Mouse (Mus musculus) neural tube, embryonic 15.5 days (tissue): ENCODE measurements around the gene Tspan32. TPM values are rescaled to one million over a fixed set of nuclear protein-coding genes. Genes with fewer than 3 reads are reported as not detected.

Source experiments
- ATAC-seq: fragments of 200-750 bp; cut with Nextera tagmentation; 2 replicates; pipeline ENCODE4 v1.8.0; 2017; ENCODE audit warnings: mild to moderate bottlenecking, moderate TSS enrichment, moderate library complexity; ENCODE audit not compliant: low FRiP score
- H3K27ac ChIP-seq: fragments of 300-500 bp; sonication (generic); replicated peaks from 2 replicates; pipeline ENCODE4 v1.5.1; 2015; ENCODE audit warnings: mild to moderate bottlenecking, inconsistent platforms
- H3K27me3 ChIP-seq: fragments of 300-500 bp; sonication (generic); replicated peaks from 2 replicates; pipeline ENCODE4 v1.6.1; 2015; ENCODE audit warnings: inconsistent platforms
- H3K36me3 ChIP-seq: fragments of 300-500 bp; sonication (generic); 2 replicates; pipeline ENCODE4 v1.6.1; 2015; ENCODE audit warnings: inconsistent platforms
- H3K4me1 ChIP-seq: fragments of 300-500 bp; sonication (generic); 2 replicates; pipeline ENCODE4 v1.6.1; 2015; ENCODE audit warnings: inconsistent platforms
- H3K4me2 ChIP-seq: fragments of 300-500 bp; sonication (generic); 2 replicates; pipeline ENCODE4 v1.6.1; 2015; ENCODE audit warnings: inconsistent platforms, mild to moderate bottlenecking, moderate library complexity
- H3K4me3 ChIP-seq: fragments of 300-500 bp; sonication (generic); replicated peaks from 2 replicates; pipeline ENCODE4 v1.5.1; 2015; ENCODE audit warnings: mild to moderate bottlenecking, inconsistent platforms
- H3K9ac ChIP-seq: fragments of 300-500 bp; sonication (generic); replicated peaks from 2 replicates; pipeline ENCODE4 v1.6.1; 2015; ENCODE audit warnings: mild to moderate bottlenecking, inconsistent platforms
- H3K9me3 ChIP-seq: fragments of 300-500 bp; sonication (generic); replicated peaks from 2 replicates; pipeline ENCODE4 v1.6.1; 2016; ENCODE audit warnings: inconsistent platforms
- WGBS: fragments of 180-500 bp; shearing (Covaris S2); methylation state at CpG from one replicate; pipeline ENCODE4 v1.1.7; 2015; ENCODE audit warnings: mixed read lengths; 5-methylcytosine and 5-hydroxymethylcytosine counted together
- polyA plus RNA-seq: library from polyadenylated mRNA; unstranded; fragments of >200 nt; fragmentation: Nextera tagmentation; extraction: Ambion mirVana; gene quantifications from 2 replicates; pipeline ENCODE4 v1.2.1, GENCODE M21; 2015

Tspan32 gene
- polyA plus RNA-seq, 1 experiment from 2014 or later, result 0.51 TPM

GRCm38 (mm10) chr7:143059202-143059870 is 54.5 kb downstream of the Tspan32 start:
- no peak for ATAC-seq
- no peaks in the 10 kb centered on the region for H3K9me3 ChIP-seq
- H3K27ac ChIP-seq, result peak overlapping the region; percentile 54
- H3K36me3 ChIP-seq, result peaks cover 25% of the 10 kb centered on the region
- H3K27me3 ChIP-seq, result no peaks in the 10 kb centered on the region
- no peak overlapping the region for H3K9ac ChIP-seq
- WGBS, result 75% methylated on average over 5 of the region's 5 CpGs
- no peak overlapping the region for H3K4me3 ChIP-seq
- H3K4me1 ChIP-seq, result peaks cover 73% of the 10 kb centered on the region
- H3K4me2 ChIP-seq, result peak overlapping the region; percentile 1; the same call in 1 of the 2 replicates

GRCm38 (mm10) chr7:143062704-143063103 is 57.9 kb downstream of the Tspan32 start:
- Histone ChIP-seq H3K9me3 (no peaks in the 10 kb centered on the region), H3K27me3 (no peaks in the 10 kb centered on the region), H3K36me3 (peaks cover 58% of the 10 kb centered on the region), H3K9ac (no peak overlapping the region), H3K4me3 (no peak overlapping the region), H3K27ac (no peak overlapping the region), H3K4me2 (no peak overlapping the region), H3K4me1 (peaks cover 49% of the 10 kb centered on the region)
- 79% methylated on average over 2 of the region's 2 CpGs for WGBS
- ATAC-seq, result no peak

GRCm38 (mm10) chr7:143064226-143064625 is 59.4 kb downstream of the Tspan32 start:
- no peak overlapping the region for H3K27ac ChIP-seq
- no peak for ATAC-seq
- WGBS, result 29% methylated on average over 6 of the region's 6 CpGs
- peaks cover 59% of the 10 kb centered on the region for H3K36me3 ChIP-seq
- H3K4me1 ChIP-seq, result peaks cover 45% of the 10 kb centered on the region
- no peaks in the 10 kb centered on the region for H3K27me3 ChIP-seq
- H3K9me3 ChIP-seq, result no peaks in the 10 kb centered on the region
- H3K4me3 ChIP-seq, result no peak overlapping the region
- H3K9ac ChIP-seq, result no peak overlapping the region
- no peak overlapping the region for H3K4me2 ChIP-seq

- no peaks in the 10 kb centered on the region for H3K27me3 ChIP-seq
- 100% methylated on average over 2 of the region's 2 CpGs for WGBS
- H3K4me2 ChIP-seq, result no peak overlapping the region
- no peak for ATAC-seq
- H3K36me3 ChIP-seq, result peaks cover 58% of the 10 kb centered on the region
- H3K9ac ChIP-seq, result no peak overlapping the region
- H3K9me3 ChIP-seq, result no peaks in the 10 kb centered on the region
- H3K4me1 ChIP-seq, result peaks cover 44% of the 10 kb centered on the region
- H3K4me3 ChIP-seq, result no peak overlapping the region
- H3K27ac ChIP-seq, result no peak overlapping the region
Measured at GRCm38 (mm10) chr7:143065692-143066091, 60.8 kb downstream of the Tspan32 start.

GRCm38 (mm10) chr7:143067469-143067868 is 62.6 kb downstream of the Tspan32 start:
- peaks cover 48% of the 10 kb centered on the region for H3K4me1 ChIP-seq
- H3K27me3 ChIP-seq, result no peaks in the 10 kb centered on the region
- H3K4me3 ChIP-seq, result no peak overlapping the region
- 53% methylated on average over 2 of the region's 2 CpGs for WGBS
- H3K36me3 ChIP-seq, result peaks cover 52% of the 10 kb centered on the region
- H3K4me2 ChIP-seq, result peak overlapping the region; percentile 66; the same call in 1 of the 2 replicates
- no peak for ATAC-seq
- peak overlapping the region; percentile 93 for H3K27ac ChIP-seq
- H3K9me3 ChIP-seq, result no peaks in the 10 kb centered on the region
- H3K9ac ChIP-seq, result no peak overlapping the region

GRCm38 (mm10) chr7:143067897-143068296 is 63.1 kb downstream of the Tspan32 start:
- Histone ChIP-seq H3K4me3 (peak overlapping the region; percentile 83), H3K27me3 (no peaks in the 10 kb centered on the region), H3K9ac (peak overlapping the region; percentile 52; the same call in 1 of the 2 replicates), H3K36me3 (peaks cover 47% of the 10 kb centered on the region), H3K9me3 (no peaks in the 10 kb centered on the region), H3K4me2 (peak overlapping the region; percentile 66), H3K4me1 (peaks cover 48% of the 10 kb centered on the region), H3K27ac (peak overlapping the region; percentile 93)
- WGBS, result 52% methylated on average over 3 of the region's 3 CpGs
- ATAC-seq, result no peak

GRCm38 (mm10) chr7:143068316-143068881 is 63.6 kb downstream of the Tspan32 start:
- H3K9me3 ChIP-seq, result no peaks in the 10 kb centered on the region
- peak overlapping the region; percentile 52 for H3K9ac ChIP-seq
- ATAC-seq, result peak; percentile 18
- peaks cover 42% of the 10 kb centered on the region for H3K36me3 ChIP-seq
- peak overlapping the region; percentile 93 for H3K27ac ChIP-seq
- H3K4me2 ChIP-seq, result peak overlapping the region; percentile 66
- 24% methylated on average over 13 of the region's 13 CpGs for WGBS
- peaks cover 46% of the 10 kb centered on the region for H3K4me1 ChIP-seq
- H3K27me3 ChIP-seq, result no peaks in the 10 kb centered on the region
- peak overlapping the region; percentile 83 for H3K4me3 ChIP-seq

- Histone ChIP-seq H3K9ac (peak within 1 kb of the TSS; percentile 86), H3K36me3 (peaks cover 38% of the 10 kb centered on the region), H3K27me3 (no peaks in the 10 kb centered on the region), H3K4me3 (peak within 1 kb of the TSS; percentile 83), H3K4me2 (peak within 1 kb of the TSS; percentile 100), H3K9me3 (no peaks in the 10 kb centered on the region), H3K27ac (peak within 1 kb of the TSS; percentile 93), H3K4me1 (peaks cover 43% of the 10 kb centered on the region)
- under 1% methylated on average over 51 of the region's 51 CpGs for WGBS
- peak; percentile 95 for ATAC-seq
Measured at GRCm38 (mm10) chr7:143068882-143069591, 64.2 kb downstream of the Tspan32 start, which contains the start of gene Tssc4. Gene Tssc4 (plus strand): TSS chr7:143069249.

Other genes starting within 250 kb of the Tspan32 start
- 8.6 and 10.4 TPM in 2 replicates for gene Th, start 73.9 kb upstream of the Tspan32 start, polyA plus RNA-seq
- gene Ascl2, start 35.8 kb upstream of the Tspan32 start, polyA plus RNA-seq, result 0.58 and 1.5 TPM in 2 replicates
- gene Cd81, start 47.7 kb downstream of the Tspan32 start, polyA plus RNA-seq, result 493 and 522 TPM in 2 replicates
- 92.9 and 94.5 TPM in 2 replicates for gene Tssc4, start 64.2 kb downstream of the Tspan32 start, polyA plus RNA-seq
- gene Trpm5, start 89.6 kb downstream of the Tspan32 start, polyA plus RNA-seq, result 1.8 and 3.9 TPM in 2 replicates
- 0.88 and 1.9 TPM in 2 replicates for gene Kcnq1, start 101.3 kb downstream of the Tspan32 start, polyA plus RNA-seq